Comparison of ENCODE assay signal across 8 mouse cellular contexts in genomic region chr19:38837171-38837641, GRCm38 (mm10). TPM values are rescaled to one million over a fixed set of nuclear protein-coding genes. Genes with fewer than 3 reads are reported as not detected.
DNase-seq lines count a peak whose midpoint lies in the region; ATAC-seq and TF ChIP-seq lines count a peak whose summit lies in the region.

No protein-coding gene starts in this region.

- H3K4me2 ChIP-seq in forebrain, embryonic 12.5 days, result peak overlapping the region; percentile 59
- H3K4me2 ChIP-seq in heart, postnatal 0 days (ENCODE audit: low read depth, low read length), result peak overlapping the region; percentile 66
- peak overlapping the region; percentile 66 for H3K4me2 ChIP-seq in neural tube, embryonic 15.5 days

- H3K4me1 ChIP-seq in MEL (ENCODE audit: control insufficient read depth in 1 of 2, insufficient read depth in 2 of 2, low read length in 2 of 2), result peaks cover 0 to 4% of the 10 kb centered on the region in 2 experiments; a peak in 1 of 4 replicates
- H3K4me1 ChIP-seq in forebrain, embryonic 12.5 days, result peaks cover 8% of the 10 kb centered on the region; the same call in 1 of the 2 replicates
- H3K4me1 ChIP-seq in heart, postnatal 0 days (ENCODE audit: control insufficient read depth, insufficient read depth), result peaks cover 7% of the 10 kb centered on the region; the same call in 1 of the 2 replicates
- peaks cover 29% of the 10 kb centered on the region for H3K4me1 ChIP-seq in neural tube, embryonic 15.5 days

- ATAC-seq in forebrain, embryonic 12.5 days (ENCODE audit: low FRiP score), result peak; percentile 62
- peak; percentile 39 for ATAC-seq in heart, postnatal 0 days (ENCODE audit: insufficient read depth, low read depth)
- peak; percentile 54 for ATAC-seq in neural tube, embryonic 15.5 days (ENCODE audit: low FRiP score)

- WGBS in forebrain, embryonic 12.5 days, result under 1% methylated on average over 52 of the region's 54 CpGs
- WGBS in heart, postnatal 0 days, result under 1% methylated on average over 52 of the region's 54 CpGs
- under 1% methylated on average over 54 of the region's 54 CpGs for WGBS in neural tube, embryonic 15.5 days

- no peak overlapping the region for H3K27ac ChIP-seq in MEL (ENCODE audit: control insufficient read depth, low read depth, low read length)
- H3K27ac ChIP-seq in forebrain, embryonic 12.5 days, result peak overlapping the region; percentile 89
- H3K27ac ChIP-seq in heart, postnatal 0 days (ENCODE audit: low read depth), result peak overlapping the region; percentile 76
- peak overlapping the region; percentile 95 for H3K27ac ChIP-seq in neural tube, embryonic 15.5 days (replicated peaks)

- no peaks in the 10 kb centered on the region for H3K9me3 ChIP-seq in MEL (replicated peaks; ENCODE audit: insufficient read depth, low read length)
- no peaks in the 10 kb centered on the region for H3K9me3 ChIP-seq in forebrain, embryonic 12.5 days
- no peaks in the 10 kb centered on the region for H3K9me3 ChIP-seq in heart, postnatal 0 days (replicated peaks; ENCODE audit: control insufficient read depth, low read length)
- no peaks in the 10 kb centered on the region for H3K9me3 ChIP-seq in neural tube, embryonic 15.5 days (replicated peaks)

- TF ChIP-seq RAD21 in MEL (IDR thresholded peaks at IDR 0.05; ENCODE audit: low read depth, low read length), result no peak

- peak overlapping the region; percentile 82 to 86 for H3K4me3 ChIP-seq in MEL (ENCODE audit: control insufficient read depth in 1 of 2, insufficient read depth in 1 of 2, low read depth in 2 of 2, low read length in 2 of 2)
- peak overlapping the region; percentile 82 for H3K4me3 ChIP-seq in forebrain, embryonic 12.5 days (replicated peaks)
- H3K4me3 ChIP-seq in heart, postnatal 0 days (ENCODE audit: low read depth, low read length), result peak overlapping the region; percentile 66
- H3K4me3 ChIP-seq in neural tube, embryonic 15.5 days (replicated peaks), result peak overlapping the region; percentile 90

- TF ChIP-seq POLR2A in MEL (IDR thresholded peaks at IDR 0.05; ENCODE audit: control insufficient read depth in 1 of 2, insufficient read depth in 1 of 2, low read depth in 1 of 2, low read length in 2 of 2, poor library complexity in 1 of 2), result no peak

- peaks cover 0 to 5% of the 10 kb centered on the region in 2 experiments; a peak in 2 of 4 replicates for H3K27me3 ChIP-seq in MEL (ENCODE audit: control insufficient read depth in 1 of 2, insufficient read depth in 2 of 2, low read length in 2 of 2)
- no peaks in the 10 kb centered on the region for H3K27me3 ChIP-seq in forebrain, embryonic 12.5 days
- no peaks in the 10 kb centered on the region for H3K27me3 ChIP-seq in heart, postnatal 0 days (ENCODE audit: control insufficient read depth, insufficient read depth, low read length)
- H3K27me3 ChIP-seq in neural tube, embryonic 15.5 days (replicated peaks), result no peaks in the 10 kb centered on the region

- no peak for TF ChIP-seq CTCF in MEL (IDR thresholded peaks at IDR 0.05 in 2 of 3, conservative IDR thresholded peaks at IDR 0.05 in 1 of 3; ENCODE audit: control insufficient read depth in 1 of 3, insufficient read depth in 1 of 3, low read depth in 2 of 3, low read length in 3 of 3, poor library complexity in 1 of 3, severe bottlenecking in 1 of 3)
- no peak for TF ChIP-seq CTCF in heart, postnatal 0 days (IDR thresholded peaks at IDR 0.05; ENCODE audit: low read depth)

- peak; percentile 65 for DNase-seq in MEL (ENCODE audit: low read depth, low spot score)
- peak; percentile 27 for DNase-seq in c-Kit-positive CD71-positive TER-119-positive erythroid progenitor cells, embryonic 14.5 days (ENCODE audit: low spot score)
- peak; percentile 44 for DNase-seq in heart, postnatal 0 days (ENCODE audit: low spot score)
- DNase-seq in kidney, postnatal 14 days, result peak; percentile 81
- peak; percentile 50 to 73 for DNase-seq in lung, adult 18-20 months
- DNase-seq in thymus, postnatal 4 days, result peak; percentile 55

- peaks cover 10% of the 10 kb centered on the region for H3K79me2 ChIP-seq in MEL (ENCODE audit: control insufficient read depth, insufficient read depth, low read length, poor library complexity)

- H3K36me3 ChIP-seq in MEL (ENCODE audit: control insufficient read depth in 1 of 2, insufficient read depth in 2 of 2, low read length in 2 of 2), result peaks cover 0 to 8% of the 10 kb centered on the region in 2 experiments; a peak in 2 of 4 replicates
- H3K36me3 ChIP-seq in forebrain, embryonic 12.5 days (replicated peaks), result no peaks in the 10 kb centered on the region
- H3K36me3 ChIP-seq in heart, postnatal 0 days (replicated peaks; ENCODE audit: control insufficient read depth, insufficient read depth, low read length), result no peaks in the 10 kb centered on the region
- H3K36me3 ChIP-seq in neural tube, embryonic 15.5 days, result no peaks in the 10 kb centered on the region

- no peak for TF ChIP-seq EP300 in MEL (IDR thresholded peaks at IDR 0.05; ENCODE audit: low read depth in 1 of 2, low read length in 2 of 2)
- no peak for TF ChIP-seq EP300 in heart, postnatal 0 days (IDR thresholded peaks at IDR 0.05; ENCODE audit: low read depth)

- peak overlapping the region; percentile 84 for H3K9ac ChIP-seq in MEL (ENCODE audit: control insufficient read depth, low read depth, low read length, poor library complexity, severe bottlenecking)
- peak overlapping the region; percentile 85 for H3K9ac ChIP-seq in forebrain, embryonic 12.5 days
- H3K9ac ChIP-seq in heart, postnatal 0 days (replicated peaks; ENCODE audit: low read depth, low read length), result peak overlapping the region; percentile 63
- H3K9ac ChIP-seq in neural tube, embryonic 15.5 days (replicated peaks), result peak overlapping the region; percentile 92

TF ChIP-seq in MEL, 35 proteins besides CTCF, POLR2A, EP300 and RAD21:
- no peak for TF ChIP-seq ZNF384 (IDR thresholded peaks at IDR 0.05; ENCODE audit: low read depth, low read length)
- 0 out of 2 replicates have a peak, but pooled peaks have one; percentile 14 for TF ChIP-seq HCFC1 (IDR thresholded peaks at IDR 0.05; ENCODE audit: low read depth, low read length)

RNA-seq across cellular contexts. Expression of gene Tbc1d12, which starts 0.8 kb away (rescaled TPM):
- 2.9 TPM in 2 replicates for total RNA-seq in MEL (2012; rRNA removed)
- 1 to 10 TPM in 1 of 2 experiments, not detected in 1; 2.5 TPM for polyA plus RNA-seq in MEL (2012; ENCODE audit: insufficient read depth in 1 of 2, insufficient read length in 2 of 2, low read depth in 1 of 2, low replicate concordance in 2 of 2, missing spikeins in 1 of 2)
- polyA plus RNA-seq in forebrain, embryonic 12.5 days (2016; fragmentation: Nextera tagmentation; extraction: Ambion mirVana), result 3.8 and 4.1 TPM in 2 replicates
- total RNA-seq in heart, postnatal 0 days (2014; rRNA removed; ENCODE audit: low replicate concordance), result 5.8 and 8.5 TPM in 2 replicates
- 1.2 and 1.3 TPM in 2 replicates for polyA plus RNA-seq in heart, postnatal 0 days (2015; fragmentation: Nextera tagmentation; extraction: Ambion mirVana)
- polyA plus RNA-seq in neural tube, embryonic 15.5 days (2015; fragmentation: Nextera tagmentation; extraction: Ambion mirVana), result 5.7 TPM in 2 replicates

RNA-seq across cellular contexts. Expression of gene Noc3l, which starts 18.2 kb away (rescaled TPM):
- 17.2 and 20.0 TPM in 2 replicates for total RNA-seq in MEL (2012; rRNA removed)
- polyA plus RNA-seq in MEL (2012; ENCODE audit: insufficient read depth in 1 of 2, insufficient read length in 2 of 2, low read depth in 1 of 2, low replicate concordance in 2 of 2, missing spikeins in 1 of 2), result 10 to 100 TPM in 1 of 2 experiments, not detected in 1; 20.3 TPM
- 9.8 and 11.8 TPM in 2 replicates for polyA plus RNA-seq in forebrain, embryonic 12.5 days (2016; fragmentation: Nextera tagmentation; extraction: Ambion mirVana)
- total RNA-seq in heart, postnatal 0 days (2014; rRNA removed; ENCODE audit: low replicate concordance), result 3.0 and 4.0 TPM in 2 replicates
- 1.9 and 2.4 TPM in 2 replicates for polyA plus RNA-seq in heart, postnatal 0 days (2015; fragmentation: Nextera tagmentation; extraction: Ambion mirVana)
- 4.3 and 5.3 TPM in 2 replicates for polyA plus RNA-seq in neural tube, embryonic 15.5 days (2015; fragmentation: Nextera tagmentation; extraction: Ambion mirVana)

Comparison
In these comparisons a context has a peak if more than half of its experiments do, and no peak if none do; other contexts are left out.
1. DNase-seq: peak in every context shown above with its lines; median percentile 81 in kidney, postnatal 14 days; 65 in MEL; 62 in lung, adult 18-20 months; 55 in thymus, postnatal 4 days; 44 in heart, postnatal 0 days; 27 in c-Kit-positive CD71-positive TER-119-positive erythroid progenitor cells, embryonic 14.5 days.